Mouse (Mus musculus) urinary bladder, postnatal 4 days (tissue): ENCODE measurements around the gene Fkbp5.
A peak's percentile ranks its signal among the peaks of the same experiment; 100 is the strongest.
"Not testable (repeated sequence)": the region's sequence is repeated elsewhere in the genome, so short reads cannot be mapped to it uniquely, and the experiment has no call there.

ENCODE experiments used
- DNase-seq, 2 experiments: peaks; one replicate each; pipeline ENCODE4 v3.0.0; 2021 to 2022; ENCODE audit warnings: low spot score in 2 of 2

The Fkbp5 gene

DNA sequence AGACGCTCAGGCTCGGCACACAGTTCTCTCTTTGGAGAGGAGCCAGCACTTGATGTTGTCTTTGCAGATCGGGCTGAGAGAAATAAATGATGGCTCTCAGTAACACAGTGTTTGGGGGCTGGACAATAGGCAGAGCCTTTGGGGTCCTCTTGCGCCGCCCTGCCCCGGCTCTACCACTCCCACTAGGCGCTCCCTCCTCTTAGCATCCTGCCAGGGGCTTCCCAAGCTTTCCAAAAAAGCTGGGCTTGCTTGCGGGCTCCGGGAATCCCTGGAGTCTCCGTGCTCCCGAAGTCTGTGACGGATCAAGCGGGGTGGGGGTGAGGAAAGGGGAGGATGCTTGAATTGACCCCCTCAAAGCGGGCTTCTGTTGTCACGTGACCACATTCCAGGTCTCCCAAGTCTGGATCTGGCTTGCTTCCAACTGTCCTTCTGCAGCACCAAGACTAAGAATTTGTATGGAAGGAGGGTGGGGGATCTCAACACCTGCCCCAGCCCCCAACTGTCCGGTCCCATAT, at the start of gene Fkbp5:
Gene Fkbp5, minus strand, starts transcription at position 87 of the 515 bp plus-strand sequence.
- peak in 1 of 2 experiments; percentile 77 for DNase-seq

DNA sequence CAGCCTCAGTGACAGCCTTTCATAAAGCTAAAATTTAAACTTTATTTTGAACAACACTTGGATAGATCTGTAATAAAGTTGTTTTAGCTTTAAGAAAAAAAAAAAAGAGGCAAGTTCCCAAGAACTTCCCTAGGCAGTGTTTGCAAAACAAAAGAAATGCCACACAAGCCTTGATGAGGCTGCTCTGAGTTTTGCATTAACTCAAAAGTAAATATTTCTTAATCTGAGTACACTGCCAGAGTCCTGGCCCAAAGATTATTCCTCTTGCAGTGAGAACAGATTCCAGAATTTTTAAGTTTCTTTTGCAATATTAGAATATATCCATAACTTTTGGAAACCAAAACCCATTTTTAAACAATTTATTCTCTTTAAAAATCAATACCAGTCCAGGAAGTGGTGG, 47.9 kb upstream of the Fkbp5 start:
- no peak for DNase-seq

DNA sequence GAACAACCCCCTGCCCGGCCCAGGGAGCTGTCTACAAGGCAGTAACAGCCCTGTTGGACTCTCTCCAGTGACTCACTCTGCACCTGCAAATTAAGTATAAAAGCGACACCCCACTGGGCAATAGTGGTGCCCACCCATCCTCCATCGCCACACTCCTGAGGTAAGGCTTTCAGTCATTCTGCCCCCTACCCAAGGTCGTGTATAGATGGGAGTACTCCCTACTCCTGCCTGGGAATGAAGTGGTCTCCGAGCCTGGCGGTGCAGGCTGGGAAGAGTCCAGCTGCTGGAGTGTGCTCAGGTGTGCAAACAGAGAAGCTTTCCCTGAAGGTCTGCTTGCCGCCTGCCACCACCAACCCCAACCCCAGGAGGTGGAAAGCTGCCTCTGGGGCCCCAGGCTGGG, 44.3 kb upstream of the Fkbp5 start:
- no peak for DNase-seq

DNA sequence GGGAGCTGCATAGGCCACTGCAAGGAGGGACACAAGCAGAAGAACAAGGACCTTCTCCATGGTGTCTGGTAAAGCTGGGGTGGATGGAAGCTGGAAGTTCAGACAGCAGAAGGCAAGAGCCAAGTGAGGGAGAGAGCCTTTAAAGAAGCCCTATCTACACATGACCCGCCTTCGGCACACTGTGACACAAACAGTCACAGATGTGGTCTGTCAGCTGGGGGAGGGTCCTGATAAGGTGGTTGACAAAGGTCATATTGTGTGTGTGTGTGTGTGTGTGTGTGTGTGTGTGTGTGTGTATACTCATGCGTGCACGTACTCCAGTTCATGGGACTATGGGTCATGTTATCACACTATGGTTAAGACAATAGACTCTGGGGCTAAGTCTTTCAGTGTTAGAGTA, 43.3 kb upstream of the Fkbp5 start, which contains the start of gene Clps:
Gene Clps, minus strand, starts transcription at position 169 of the 400 bp plus-strand sequence.
- no peak for DNase-seq

DNA sequence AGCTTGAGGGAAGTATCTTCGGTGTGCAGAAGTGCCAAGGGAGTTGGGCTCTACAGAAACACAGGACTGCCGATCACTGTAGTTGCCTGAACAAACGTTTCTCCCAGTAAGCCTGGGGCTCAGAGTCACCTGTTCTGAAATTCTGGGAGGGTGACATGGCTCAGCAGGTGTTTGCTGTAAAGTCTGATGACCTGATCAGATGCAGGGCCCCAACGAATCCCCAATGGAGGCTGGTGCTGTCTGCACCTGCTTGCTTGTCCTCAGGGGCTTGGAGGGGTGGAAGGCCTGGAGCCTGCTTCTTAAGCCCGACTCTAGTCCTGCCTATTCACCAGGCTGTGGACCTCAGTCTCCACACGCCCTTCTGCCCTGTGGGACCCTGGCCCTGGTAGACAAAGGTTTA, 40.4 kb upstream of the Fkbp5 start:
- no peak for DNase-seq

DNA sequence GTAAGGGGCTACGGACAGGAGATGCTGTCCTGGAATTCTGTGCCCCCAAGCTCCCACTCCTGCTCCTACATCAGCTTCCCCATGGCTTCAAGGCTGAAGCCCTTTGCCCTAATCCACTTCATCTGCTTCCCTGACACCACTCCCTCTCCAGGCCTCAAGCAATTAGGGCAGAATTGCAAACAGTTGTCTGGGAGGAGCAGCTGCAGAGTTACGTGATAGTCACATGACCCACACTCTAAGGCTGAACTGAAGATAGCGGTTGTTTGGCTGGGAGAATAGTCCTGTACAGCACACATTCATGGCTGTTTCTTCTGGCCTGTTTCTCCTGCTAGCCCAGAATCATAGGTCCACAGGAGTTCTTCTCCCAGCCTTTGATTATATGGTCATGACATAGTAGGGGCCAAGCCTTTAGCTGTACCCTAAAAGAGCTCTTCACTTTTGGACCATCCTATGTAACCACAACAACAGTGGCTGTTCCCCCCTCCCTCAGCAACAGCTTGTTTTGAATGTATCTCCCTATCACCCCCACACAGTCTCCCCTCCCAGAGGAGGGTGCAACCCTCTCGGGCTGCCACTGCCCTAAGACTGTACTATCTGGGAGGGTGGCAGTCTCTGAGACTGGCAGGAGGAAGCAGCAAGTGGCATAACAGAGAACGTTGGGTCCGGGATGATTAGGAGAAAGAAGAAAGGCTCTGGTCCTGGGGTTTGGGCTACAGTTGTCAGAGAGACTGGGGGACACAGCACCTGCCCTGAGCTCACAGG, 39.5 kb upstream of the Fkbp5 start:
- no peak for DNase-seq

DNA sequence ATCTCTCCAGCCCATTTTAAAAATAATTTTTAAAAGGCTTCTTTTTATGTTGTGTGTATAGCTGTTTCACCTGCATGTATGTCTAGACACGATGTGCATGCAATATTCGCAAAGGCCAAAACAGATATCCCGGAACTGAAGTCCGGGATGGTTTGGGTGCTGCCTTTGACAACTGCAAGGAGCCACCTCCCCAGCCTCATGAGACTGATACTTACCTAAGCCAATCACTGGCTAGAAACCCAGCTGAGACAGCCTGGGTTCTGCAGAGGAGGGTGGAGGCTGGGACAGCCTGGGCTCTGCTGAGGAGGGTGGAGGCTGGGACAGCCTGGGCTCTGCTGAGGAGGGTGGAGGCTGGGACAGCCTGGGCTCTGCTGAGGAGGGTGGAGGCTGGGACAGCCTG, 36.7 kb upstream of the Fkbp5 start:
- not testable (repeated sequence) for DNase-seq

DNA sequence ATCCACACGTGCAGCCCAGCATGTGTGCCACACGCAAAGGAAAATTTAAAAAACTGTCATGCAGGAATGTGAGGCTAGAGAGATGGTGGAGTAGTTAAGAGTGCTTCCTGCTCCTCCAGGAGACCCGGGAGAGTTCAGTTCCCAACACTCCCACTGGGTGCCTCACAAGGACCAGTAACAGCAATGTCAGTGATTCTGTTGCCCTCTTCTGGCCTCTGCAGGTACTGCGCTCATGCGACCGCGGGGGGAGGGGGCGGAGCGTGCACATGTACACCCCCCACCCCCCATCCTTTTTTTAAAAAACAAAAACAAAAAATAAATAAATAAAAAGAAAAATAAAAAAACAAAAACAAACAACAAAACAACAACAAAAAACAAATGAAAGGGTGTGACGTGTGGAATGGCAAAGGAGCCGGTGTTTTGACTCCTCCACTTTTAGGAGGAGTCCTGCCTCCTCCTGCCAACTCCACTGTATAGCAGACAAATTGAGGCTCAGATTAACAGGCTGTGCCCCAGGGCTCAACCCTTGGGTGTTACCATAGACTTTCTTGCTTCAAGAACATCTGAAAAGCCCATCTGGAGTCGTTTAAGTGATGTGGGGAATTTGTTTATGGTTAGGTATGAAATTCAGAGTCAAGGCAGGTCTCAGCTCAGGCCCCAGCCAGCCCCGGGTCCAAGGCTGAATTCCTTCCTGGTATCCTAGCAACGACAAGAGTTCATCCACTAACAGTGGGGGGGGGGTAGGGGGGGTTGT, 35.9 kb upstream of the Fkbp5 start:
- peak; percentile 60 to 77 for DNase-seq

DNA sequence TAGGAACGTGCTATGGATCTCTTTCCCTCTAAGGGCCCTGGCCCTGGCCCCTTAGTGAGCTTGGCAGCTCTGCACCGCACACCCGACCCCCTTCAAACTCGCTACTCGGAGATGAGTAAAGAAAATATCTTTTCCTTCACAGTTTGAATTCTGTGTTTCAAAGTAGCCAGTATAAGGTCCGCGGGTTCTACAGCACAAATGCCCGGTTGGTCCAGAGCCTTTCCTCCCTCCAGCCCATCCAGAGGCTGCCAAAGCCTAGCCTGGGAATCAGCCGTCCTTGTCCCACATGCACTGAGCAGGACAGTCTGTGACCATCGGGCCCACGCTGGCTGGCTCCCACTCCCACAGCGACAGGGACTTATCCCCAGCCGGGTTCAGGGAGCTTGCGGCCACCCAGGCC, 31.8 kb upstream of the Fkbp5 start, which contains the start of gene Clpsl2:
Gene Clpsl2, plus strand, starts transcription at position 301 of the 400 bp plus-strand sequence.
- no peak for DNase-seq

DNA sequence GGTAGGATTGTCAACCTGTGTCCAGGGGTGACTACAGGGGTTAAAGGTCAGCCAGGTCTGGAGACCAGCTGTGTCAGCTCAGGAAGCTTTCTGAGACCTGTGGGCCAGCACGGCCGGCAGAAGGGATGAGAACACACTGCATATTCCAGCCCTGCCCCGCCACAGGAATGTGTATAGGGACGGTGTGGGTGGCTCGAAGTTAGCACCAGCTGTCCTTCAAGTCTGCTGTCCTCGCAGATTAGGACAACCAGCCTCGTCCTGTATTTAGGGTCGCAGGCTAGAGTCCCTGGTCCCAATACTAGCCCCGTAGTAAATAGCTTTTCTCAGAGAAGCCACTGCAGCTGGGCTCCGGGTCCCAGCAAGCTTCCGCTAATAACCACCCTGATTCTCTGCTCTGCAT, 31.2 kb upstream of the Fkbp5 start:
- no peak for DNase-seq

DNA sequence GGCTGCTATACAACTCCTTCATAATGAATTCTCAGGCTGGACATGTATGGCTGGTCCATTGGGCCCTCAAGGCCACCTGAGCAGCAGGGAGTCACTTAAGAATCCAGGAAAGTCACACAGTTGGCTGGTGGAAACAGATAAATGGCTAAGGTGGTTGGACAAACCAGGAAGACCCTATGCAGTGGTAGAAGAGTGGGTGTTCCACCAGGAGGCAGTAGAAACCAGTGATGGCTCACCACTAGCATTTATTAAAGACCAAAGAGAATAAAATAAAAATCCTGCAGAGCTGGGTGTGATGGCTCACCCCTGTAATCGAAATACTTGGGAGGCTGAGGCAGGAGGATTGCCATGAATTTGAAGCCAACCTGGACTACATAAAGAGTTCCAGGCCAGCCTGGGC, 29.6 kb upstream of the Fkbp5 start:
- no peak for DNase-seq

DNA sequence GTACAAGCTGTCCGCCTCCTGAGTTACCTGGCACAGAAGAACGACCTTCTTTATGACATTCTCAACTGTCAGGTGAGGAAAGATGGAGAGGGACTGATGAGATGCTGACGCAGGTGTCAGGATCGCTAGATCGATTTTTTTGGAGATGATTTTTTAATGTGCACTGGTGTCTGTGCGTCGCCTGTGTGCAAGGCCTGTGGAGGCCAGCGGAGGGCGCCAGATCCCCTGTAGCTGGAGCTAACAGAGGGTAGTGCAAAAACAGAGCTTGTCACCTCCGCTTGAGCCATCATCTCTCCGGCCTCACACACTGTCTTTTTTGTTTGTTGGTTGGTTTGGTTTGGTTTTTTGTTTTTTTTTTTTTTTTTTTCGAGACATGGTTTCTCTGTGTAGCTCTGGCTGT, 20.6 kb upstream of the Fkbp5 start:
- DNase-seq: no peak

DNA sequence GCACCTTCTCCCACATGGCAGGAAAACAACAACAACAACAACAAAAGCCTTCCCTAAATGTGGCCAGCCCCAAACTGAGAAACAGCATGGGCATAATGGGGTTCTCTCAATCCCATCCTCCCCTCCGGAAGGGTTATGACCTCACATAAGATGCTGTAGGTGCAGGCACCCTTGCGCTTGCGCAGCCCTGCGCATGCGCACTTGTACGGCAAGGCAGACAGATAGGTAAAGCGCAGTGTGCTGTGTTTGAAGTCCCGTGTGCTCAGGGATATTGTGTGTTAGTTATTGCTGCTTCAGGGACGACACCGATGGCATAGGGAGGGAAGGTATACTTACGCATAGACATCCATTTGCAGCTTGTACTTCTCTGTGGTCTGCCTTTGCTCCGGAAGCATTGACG, 16.0 kb upstream of the Fkbp5 start:
- DNase-seq: no peak

DNA sequence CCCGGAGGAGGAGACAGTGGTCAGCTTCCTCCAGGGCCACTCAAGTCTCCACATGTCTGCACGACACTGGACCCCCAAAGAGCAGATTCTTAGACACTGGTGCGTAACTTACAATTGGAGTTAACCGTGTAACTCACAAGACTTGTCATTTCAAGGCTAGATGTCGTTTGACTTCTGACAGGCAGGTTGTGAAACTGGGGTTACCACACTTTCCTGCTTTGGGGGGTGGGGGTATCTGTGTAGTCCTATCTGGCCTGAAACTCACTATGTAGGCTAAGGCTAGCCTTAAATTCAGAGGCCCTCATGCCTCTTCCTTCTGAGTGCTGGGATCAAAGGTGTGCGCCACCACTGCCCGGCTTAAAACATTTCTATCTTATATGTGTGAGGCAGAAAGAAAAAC, 15.2 kb upstream of the Fkbp5 start:
- DNase-seq: no peak

DNA sequence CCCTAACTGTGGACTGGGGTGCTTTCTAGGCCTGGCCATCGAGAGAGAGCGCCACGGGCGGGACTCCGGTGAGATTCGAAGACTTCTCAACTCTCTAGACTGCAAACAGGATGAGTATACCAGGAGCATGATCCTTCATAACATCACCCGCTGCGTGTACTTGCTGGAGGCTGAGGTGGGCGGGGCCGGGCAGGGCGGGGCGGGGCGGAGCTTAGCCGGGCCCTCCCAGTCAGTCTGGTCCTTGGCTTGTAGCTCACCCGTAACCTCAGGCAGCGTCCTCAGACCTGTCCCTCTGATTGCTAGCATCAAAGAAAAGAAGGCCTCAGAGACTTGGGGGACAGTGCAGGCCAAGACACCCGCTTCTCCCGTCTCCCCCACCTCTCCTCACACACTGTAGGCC, 14.6 kb upstream of the Fkbp5 start:
- DNase-seq: no peak

DNA sequence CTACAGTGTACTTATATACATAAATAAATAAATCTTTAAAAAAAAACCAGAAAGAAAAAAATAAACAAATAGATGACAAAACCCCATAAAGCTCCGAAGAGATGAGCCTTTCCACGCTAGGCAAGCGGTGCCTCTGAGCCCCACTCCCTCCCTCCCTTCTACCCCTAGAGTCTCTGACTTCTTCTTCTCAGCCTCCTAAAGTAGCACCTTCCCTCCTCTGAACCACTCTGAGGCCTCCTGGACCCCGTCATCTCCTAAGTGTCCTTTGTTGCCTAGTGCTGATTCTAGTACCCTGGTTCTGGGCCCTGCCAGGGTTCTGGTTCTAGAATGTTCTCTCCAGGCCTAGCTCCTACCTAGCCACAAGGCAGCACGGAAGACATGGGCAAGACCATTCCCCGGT, 13.2 kb upstream of the Fkbp5 start, which contains the start of gene Armc12:
Gene Armc12, plus strand, starts transcription at position 301 of the 400 bp plus-strand sequence.
- no peak for DNase-seq

DNA sequence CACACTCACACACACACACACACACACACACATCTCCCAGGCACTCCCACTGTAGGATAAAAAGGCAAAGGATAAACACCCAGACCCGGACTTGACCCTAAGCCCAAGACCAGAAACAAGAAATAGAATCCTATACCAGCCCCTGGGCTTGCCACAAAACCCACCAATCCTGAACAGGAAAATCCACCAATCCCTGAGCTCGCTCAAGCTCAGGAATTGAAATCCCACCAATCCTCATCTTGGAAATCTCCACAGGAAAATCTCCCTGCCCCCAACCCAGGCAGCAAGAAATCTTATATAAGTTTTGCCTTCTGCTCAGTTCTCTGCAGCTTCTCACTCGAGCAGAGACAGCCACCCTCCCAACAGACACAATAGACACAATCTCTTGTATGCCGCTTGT, 11.8 kb upstream of the Fkbp5 start:
- no peak for DNase-seq

DNA sequence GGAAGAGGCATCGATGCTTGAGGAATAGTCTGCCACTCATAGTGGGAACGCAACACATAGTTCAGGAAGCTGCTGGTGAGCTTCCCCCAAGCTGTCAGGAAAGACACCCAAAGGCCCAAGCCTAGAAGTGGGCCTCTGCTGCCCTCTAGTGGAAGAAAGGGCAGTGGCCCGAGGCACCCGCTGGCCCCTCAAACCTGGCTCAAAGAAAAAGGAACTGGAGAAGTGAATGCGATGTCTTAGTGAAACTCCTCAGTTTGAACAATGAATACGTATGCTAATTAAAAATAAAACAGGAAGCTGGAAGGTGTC, 10.7 kb upstream of the Fkbp5 start:
- peak; percentile 81 to 87 for DNase-seq

DNA sequence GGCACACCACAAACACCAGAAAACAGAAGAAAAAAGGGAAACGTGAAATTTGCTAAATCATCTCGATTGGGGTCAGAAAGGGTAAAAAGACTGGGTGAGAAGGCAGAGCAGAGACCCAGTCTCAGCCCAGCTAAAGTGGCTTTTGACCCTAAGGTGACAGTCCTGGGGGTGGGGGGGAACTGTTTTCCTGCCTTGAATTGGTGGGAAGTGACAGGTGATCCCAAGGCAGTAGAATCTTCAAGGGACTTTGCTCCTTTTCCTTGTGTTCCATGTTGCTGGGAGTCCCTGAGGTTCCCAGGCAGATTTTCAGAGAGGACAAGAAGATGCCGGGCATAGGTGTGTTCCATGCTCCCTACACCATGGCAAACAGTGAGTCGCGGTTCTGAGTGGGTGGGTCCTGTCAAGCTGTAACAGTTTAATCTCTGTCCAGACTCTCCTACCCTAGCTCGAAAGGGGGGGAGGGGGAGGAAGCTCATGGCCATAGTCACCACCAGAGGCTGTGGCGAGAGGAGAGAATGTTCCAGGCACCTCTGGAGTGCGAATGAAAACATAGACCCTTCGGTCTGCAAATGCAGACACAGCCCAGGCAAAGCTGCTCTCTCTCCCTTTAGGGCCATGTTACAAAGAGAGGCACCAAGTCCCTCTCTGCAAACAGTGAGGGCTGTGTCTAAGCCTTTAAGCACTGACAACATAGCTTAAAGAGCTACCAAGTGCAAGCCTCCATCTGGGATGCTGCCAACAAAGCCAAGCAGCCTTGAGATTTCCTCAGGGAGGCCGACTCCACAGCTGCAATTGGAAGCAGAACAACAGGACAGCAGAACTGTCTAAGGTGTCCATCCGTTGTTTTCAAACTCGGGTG, 10.1 kb upstream of the Fkbp5 start:
- DNase-seq: no peak

DNA sequence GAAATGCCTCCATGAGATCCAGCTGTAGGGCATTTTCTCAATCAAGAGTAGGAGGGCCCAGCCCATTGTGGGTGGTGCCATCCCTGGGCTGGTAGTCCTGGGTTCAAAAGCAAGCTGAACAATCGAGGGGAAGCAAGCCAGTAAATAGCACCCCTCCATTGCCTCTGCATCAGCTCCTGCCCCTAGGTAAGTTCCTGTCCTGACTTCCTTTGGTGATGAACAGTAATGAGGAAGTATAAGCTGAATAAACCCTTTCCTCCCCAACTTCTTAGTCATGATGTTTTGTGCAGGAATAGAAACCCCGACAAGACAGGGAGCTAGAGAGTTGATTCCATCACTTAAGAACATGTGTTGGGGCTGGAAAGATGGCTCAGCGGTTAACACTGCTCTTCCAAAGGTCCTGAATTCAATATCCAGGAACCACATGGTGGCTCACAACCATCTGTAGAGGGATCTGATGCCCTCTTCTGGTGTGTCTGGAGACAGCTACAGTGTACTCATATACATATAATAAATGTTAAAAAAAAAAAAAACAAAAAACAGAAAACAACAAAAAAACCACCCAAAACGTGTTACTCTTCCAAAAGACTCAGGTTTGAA, 7.6 kb upstream of the Fkbp5 start:
- DNase-seq: no peak

DNA sequence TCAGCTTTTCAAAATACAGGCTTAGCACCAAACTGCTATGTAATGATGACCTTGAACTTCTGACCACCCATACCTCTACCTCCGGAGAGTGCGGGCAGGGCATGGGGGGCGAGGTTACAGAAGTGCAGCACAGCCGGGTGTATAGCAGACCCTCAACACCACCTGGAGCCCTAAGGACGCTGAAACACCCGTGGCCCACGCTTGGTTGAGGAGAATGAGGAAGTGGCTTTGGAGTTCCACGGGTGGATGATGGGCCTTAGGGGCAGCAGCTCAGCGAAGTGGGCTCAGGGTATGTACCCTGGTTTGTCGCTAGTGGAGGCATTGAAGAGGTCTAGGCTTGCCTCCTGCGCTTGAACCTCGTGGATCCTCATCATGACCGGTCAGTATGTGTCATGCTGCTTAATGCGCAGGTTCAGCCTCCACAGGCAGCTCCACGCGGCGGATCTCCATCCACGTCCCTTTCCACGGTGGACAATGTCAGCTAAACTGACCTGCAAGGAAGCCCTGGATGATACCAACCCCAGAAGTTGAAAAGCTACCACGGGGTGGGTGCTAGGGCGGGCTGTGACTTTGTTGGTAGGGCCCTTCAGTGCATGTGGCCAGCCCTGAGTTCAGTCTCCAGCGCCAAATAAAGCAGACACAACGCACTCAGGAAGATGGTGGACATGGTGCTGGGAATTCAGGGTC, 6.8 kb upstream of the Fkbp5 start:
- no peak for DNase-seq
